Mouse (Mus musculus) cerebellum, adult 2 months (tissue): Measurements from ENCODE around the gene Elmod2.

Source experiments
- CTCF ChIP-seq: fragments of 200-500 bp; IDR thresholded peaks from 2 replicates; pipeline ENCODE4 v1.5.1; 2011; ENCODE audit warnings: low read depth, mild to moderate bottlenecking, control low read depth, low read length, moderate library complexity, borderline replicate concordance; ENCODE audit not compliant: insufficient read depth
- POLR2A ChIP-seq: fragments of 200-500 bp; IDR thresholded peaks from 2 replicates; pipeline ENCODE4 v1.6.1; 2011; ENCODE audit warnings: low read length, control low read depth, borderline replicate concordance; ENCODE audit not compliant: insufficient read depth

DNA sequence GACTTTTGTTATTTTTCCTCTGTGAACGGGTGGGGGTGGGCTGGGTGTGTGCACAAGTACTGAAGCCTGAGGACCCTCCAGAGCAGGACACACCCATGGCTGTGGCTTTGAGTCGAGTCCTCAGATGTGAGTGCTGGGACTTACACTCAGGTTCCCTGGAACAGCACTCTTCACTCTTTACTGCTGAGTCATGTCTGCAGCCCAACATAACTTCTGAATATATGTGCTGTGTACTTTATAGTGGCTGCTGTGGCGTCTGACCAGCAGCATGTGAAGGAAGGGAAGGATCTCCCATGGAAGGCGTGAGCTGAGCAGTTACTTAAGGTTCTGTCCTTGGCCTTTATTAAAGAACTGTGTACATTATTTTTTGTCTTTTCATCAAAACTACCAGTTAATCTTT, 47.9 kb upstream of the Elmod2 start:
- TF ChIP-seq CTCF (no peak), POLR2A (no peak)
